Mouse (Mus musculus) olfactory bulb, adult 2 months (tissue): ENCODE data around the gene Vmn2r86.

Source experiments
- CTCF ChIP-seq: fragments of 200-500 bp; IDR thresholded peaks from 2 replicates; pipeline ENCODE4 v1.5.1; 2012; ENCODE audit warnings: low read depth, mild to moderate bottlenecking, low read length, moderate library complexity; ENCODE audit not compliant: insufficient read depth
- POLR2A ChIP-seq: fragments of 200-500 bp; IDR thresholded peaks from 2 replicates; pipeline ENCODE4 v1.6.1; 2012; ENCODE audit warnings: mild to moderate bottlenecking, low read depth, low read length, moderate library complexity; ENCODE audit not compliant: insufficient read depth

- TF ChIP-seq CTCF (no peak), POLR2A (no peak)
Measured at GRCm38 (mm10) chr10:130470311-130470760, 14.5 kb upstream of the Vmn2r86 start.
